Mouse (Mus musculus) olfactory bulb, adult 2 months (tissue): ENCODE results near the gene Eif4e3. TPM values are rescaled to one million over a fixed set of nuclear protein-coding genes. Genes with fewer than 3 reads are reported as not detected.

Source experiments
- H3K27ac ChIP-seq: fragments of 200-500 bp; 2 replicates; pipeline ENCODE4 v1.5.1; 2012; ENCODE audit warnings: low read depth, low read length; ENCODE audit not compliant: insufficient read depth
- H3K4me1 ChIP-seq: fragments of 200-500 bp; 2 replicates; pipeline ENCODE4 v1.6.1; 2012; ENCODE audit warnings: low read length; ENCODE audit not compliant: control insufficient read depth, insufficient read depth
- H3K4me3 ChIP-seq: fragments of 200-500 bp; 2 replicates; pipeline ENCODE4 v1.5.1; 2012; ENCODE audit warnings: mild to moderate bottlenecking, low read depth, low read length, moderate library complexity; ENCODE audit not compliant: insufficient read depth
- CTCF ChIP-seq: fragments of 200-500 bp; IDR thresholded peaks from 2 replicates; pipeline ENCODE4 v1.5.1; 2012; ENCODE audit warnings: low read depth, mild to moderate bottlenecking, low read length, moderate library complexity; ENCODE audit not compliant: insufficient read depth
- POLR2A ChIP-seq: fragments of 200-500 bp; IDR thresholded peaks from 2 replicates; pipeline ENCODE4 v1.6.1; 2012; ENCODE audit warnings: mild to moderate bottlenecking, low read depth, low read length, moderate library complexity; ENCODE audit not compliant: insufficient read depth
- WGBS: fragments of 180-500 bp; shearing (Covaris S2); methylation state at CpG from one replicate; pipeline ENCODE4 v1.1.7; 2018; 5-methylcytosine and 5-hydroxymethylcytosine counted together
- polyA plus RNA-seq: library from polyadenylated mRNA; stranded (reverse); fragments of >200 nt; gene quantifications from 2 replicates; pipeline ENCODE4 v1.2.4, GENCODE M21; 2012; ENCODE audit warnings: low replicate concordance; ENCODE audit not compliant: missing spikeins, insufficient read depth, insufficient read length

Eif4e3 gene
- polyA plus RNA-seq, 1 experiment, result not detected

- no peak for TF ChIP-seq POLR2A
- TF ChIP-seq CTCF, result no peak
- 84% methylated on average over 2 of the region's 2 CpGs for WGBS
- Histone ChIP-seq H3K4me1 (peaks cover 3% of the 10 kb centered on the region; the same call in 1 of the 2 replicates), H3K4me3 (no peak overlapping the region), H3K27ac (no peak overlapping the region)
Observed at GRCm38 (mm10) chr6:99652341-99652740, 14.2 kb downstream of the Eif4e3 start.

DNA sequence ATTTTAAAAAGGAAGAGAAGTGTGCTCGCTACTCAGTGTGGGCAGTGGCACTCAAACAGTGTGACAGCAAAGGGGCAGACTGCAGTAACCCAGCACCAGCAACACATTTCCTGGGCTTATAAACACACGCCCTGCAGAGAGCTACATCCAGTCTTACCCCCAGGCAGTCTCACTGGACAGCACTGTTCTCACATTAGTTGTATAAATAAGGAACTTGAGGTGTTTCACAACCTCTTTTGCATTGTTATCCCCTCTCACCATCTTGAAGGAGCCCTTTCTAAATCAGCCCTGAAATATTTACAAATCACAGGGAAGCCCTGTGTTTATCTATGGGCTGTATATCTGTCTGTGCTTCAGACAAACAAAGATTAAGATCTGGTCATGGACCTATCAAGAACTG, 17.3 kb downstream of the Eif4e3 start:
- Histone ChIP-seq H3K27ac (no peak overlapping the region), H3K4me1 (peaks cover 3% of the 10 kb centered on the region), H3K4me3 (no peak overlapping the region)
- WGBS, result 86% methylated on average over 2 of the region's 2 CpGs
- TF ChIP-seq POLR2A (no peak), CTCF (no peak)

- H3K27ac ChIP-seq, result no peak overlapping the region
- no peak for TF ChIP-seq POLR2A
- TF ChIP-seq CTCF, result no peak
- peaks cover 2% of the 10 kb centered on the region; the same call in 1 of the 2 replicates for H3K4me1 ChIP-seq
- WGBS, result 91% methylated on average over 10 of the region's 10 CpGs
- H3K4me3 ChIP-seq, result no peak overlapping the region
Observed at GRCm38 (mm10) chr6:99646344-99646743, 20.2 kb downstream of the Eif4e3 start.

GRCm38 (mm10) chr6:99644876-99645275, 21.7 kb downstream of the Eif4e3 start:
- H3K4me3 ChIP-seq, result no peak overlapping the region
- peaks cover 2% of the 10 kb centered on the region; the same call in 1 of the 2 replicates for H3K4me1 ChIP-seq
- H3K27ac ChIP-seq, result no peak overlapping the region
- TF ChIP-seq POLR2A (no peak), CTCF (no peak)
- 89% methylated on average over 5 of the region's 5 CpGs for WGBS

DNA sequence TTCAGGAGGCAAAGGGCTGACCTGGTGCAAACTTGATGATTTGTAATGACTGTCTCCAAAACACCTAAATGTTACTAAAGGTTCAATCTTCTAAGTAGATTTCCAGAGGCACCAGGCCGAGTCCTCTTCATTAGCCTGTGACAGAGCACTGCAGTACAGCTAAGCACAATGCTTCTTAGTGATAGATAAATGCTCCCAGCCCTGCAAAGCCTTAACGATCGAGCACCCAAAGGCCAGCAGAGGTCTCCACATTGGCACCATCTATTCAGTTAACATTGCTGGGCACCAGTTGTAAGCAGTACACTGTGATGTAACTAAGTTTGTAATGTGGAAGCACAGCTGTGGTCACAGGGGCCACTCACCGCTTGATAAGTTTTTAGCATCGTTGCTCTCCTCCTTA, 22.2 kb downstream of the Eif4e3 start:
- H3K4me1 ChIP-seq, result peaks cover 2% of the 10 kb centered on the region; the same call in 1 of the 2 replicates
- no peak for TF ChIP-seq POLR2A
- no peak overlapping the region for H3K27ac ChIP-seq
- H3K4me3 ChIP-seq, result no peak overlapping the region
- 68% methylated on average over 5 of the region's 5 CpGs for WGBS

DNA sequence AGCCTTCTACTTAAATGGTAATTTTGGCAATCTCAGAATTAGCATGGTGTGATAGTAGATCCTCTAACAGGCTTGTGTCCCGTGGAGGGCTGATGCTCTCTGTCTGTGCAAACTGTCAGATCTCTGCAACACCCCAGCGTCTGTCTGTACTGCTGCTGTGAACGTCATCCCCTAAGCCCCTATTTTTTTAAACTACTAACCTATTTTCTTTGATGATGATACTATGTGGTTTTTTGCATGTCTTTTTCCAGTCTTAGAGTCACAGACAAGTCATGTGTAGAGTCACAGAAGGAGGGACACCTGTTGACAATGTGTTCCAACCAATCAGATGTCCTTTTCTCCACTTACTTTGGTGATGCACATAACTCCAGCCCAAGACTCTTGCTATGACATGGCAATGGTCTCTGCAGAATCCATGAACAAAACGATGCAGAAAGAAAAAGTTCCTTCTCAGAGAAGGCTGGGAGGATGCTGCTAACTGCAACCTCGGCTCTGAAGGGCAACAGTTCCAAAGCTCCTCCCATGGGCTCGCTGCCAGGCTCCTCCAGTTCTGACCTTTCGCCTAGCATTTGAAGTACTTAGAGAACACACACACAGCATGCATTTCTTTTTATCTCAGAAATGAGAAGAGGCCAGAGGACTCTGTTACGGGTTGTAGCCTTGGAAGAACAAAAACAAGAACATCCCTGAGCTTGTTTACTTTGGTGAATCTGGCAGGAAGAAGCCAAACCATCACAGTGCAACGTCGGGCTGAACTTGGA, 23.0 kb downstream of the Eif4e3 start:
- TF ChIP-seq CTCF, result no peak
- WGBS, result 54% methylated on average over 10 of the region's 10 CpGs

DNA sequence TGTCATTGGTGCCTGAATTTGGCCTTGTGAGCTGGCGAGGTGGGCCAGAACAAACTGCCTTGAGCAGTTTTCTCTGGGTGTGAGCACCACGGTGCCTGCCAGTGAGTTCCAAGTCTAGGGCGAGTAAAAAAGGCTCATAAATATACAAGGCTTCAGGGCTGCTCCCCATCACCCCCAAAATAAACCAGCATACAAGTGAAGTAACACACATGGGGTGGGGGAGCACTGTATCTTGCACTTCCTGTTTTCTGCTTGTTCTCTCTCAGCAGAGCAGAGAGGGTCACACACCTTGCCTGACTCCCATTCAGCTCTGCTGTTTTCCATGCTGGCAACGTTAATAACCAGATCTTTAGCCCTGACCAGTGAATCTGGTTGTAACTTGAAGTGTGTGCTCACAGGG, 29.1 kb downstream of the Eif4e3 start:
- H3K4me3 ChIP-seq, result no peak overlapping the region

More for the DNA sequence above, 23.0 kb downstream of the Eif4e3 start:
- Histone ChIP-seq H3K27ac (no peak overlapping the region), H3K4me1 (peaks cover 2% of the 10 kb centered on the region; the same call in 1 of the 2 replicates), H3K4me3 (no peak overlapping the region)

DNA sequence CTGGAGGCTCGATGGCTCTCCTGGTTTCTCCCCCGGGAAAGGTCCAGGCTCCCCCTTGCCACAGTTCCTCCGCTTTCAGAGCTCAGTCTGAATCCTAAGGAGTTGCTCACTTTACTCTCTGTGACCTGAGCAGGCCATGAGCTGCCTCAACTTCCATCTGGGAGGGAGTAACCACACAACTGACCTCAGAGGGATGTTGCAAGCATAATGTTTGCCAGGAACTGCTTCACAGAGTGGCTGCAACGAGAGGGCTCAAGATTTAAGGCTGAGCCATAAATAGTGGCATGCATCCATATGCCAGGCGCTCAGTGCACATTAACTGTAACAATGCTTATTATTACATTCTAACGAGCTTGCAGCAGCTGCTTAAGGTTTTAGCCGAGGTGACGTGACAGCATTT, 29.8 kb downstream of the Eif4e3 start:
- H3K4me1 ChIP-seq, result peaks cover 11% of the 10 kb centered on the region
- 0 out of 2 replicates have a peak overlapping the region, but pooled peaks have one; percentile 10 for H3K27ac ChIP-seq
- TF ChIP-seq POLR2A (no peak), CTCF (no peak)
- H3K4me3 ChIP-seq, result no peak overlapping the region
- 59% methylated on average over 8 of the region's 8 CpGs for WGBS

More for the DNA sequence above, 29.1 kb downstream of the Eif4e3 start:
- WGBS, result 57% methylated on average over 4 of the region's 4 CpGs
- TF ChIP-seq CTCF, result no peak
- no peak for TF ChIP-seq POLR2A
- Histone ChIP-seq H3K4me1 (peaks cover 11% of the 10 kb centered on the region), H3K27ac (0 out of 2 replicates have a peak overlapping the region, but pooled peaks have one; percentile 2)

DNA sequence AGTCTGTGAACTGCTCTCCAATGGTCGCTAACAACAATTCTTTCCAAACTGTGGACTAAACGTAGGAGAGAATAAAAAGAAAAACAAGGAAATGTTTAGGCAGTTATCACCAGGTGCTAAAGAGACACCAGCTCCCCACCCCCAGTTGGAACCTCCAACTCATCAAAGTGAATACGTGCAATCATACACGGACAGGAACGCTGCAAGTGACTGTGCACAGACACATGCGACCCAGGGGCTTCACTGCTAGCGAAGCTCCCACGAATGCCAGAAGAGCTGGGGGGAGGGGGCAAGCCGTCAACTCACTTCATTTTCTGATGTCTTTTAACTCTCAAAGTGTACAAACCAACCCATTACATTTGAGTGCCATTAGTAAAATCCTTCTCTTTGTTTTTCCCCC, 30.4 kb downstream of the Eif4e3 start:
- WGBS, result 76% methylated on average over 9 of the region's 9 CpGs
- no peak overlapping the region for H3K4me3 ChIP-seq
- H3K4me1 ChIP-seq, result peaks cover 11% of the 10 kb centered on the region
- TF ChIP-seq CTCF, result no peak
- TF ChIP-seq POLR2A, result no peak
- no peak overlapping the region for H3K27ac ChIP-seq
